Mouse (Mus musculus) CH12.LX (cell line): ENCODE results near the gene Hmgcs1. TPM values are rescaled to one million over a fixed set of nuclear protein-coding genes. Genes with fewer than 3 reads are reported as not detected.

ENCODE experiments used
- DNase-seq: peaks from one replicate; pipeline ENCODE4 v3.0.0-alpha.2; 2013; ENCODE audit errors: extremely low read depth
- H3K27ac ChIP-seq: 2 replicates; pipeline ENCODE4 v1.5.1; 2012; ENCODE audit warnings: low read depth, mild to moderate bottlenecking, control low read depth, moderate library complexity; ENCODE audit not compliant: insufficient read depth
- H3K27me3 ChIP-seq: replicated peaks from 2 replicates; pipeline ENCODE3; 2012; ENCODE audit warnings: inconsistent platforms
- H3K36me3 ChIP-seq, 2 experiments: replicated peaks in 1 of 2; 2 replicates each; pipeline versions ENCODE3 to v1.6.1; 2012; ENCODE audit warnings: inconsistent platforms in 1 of 2, low read length in 1 of 2, mild to moderate bottlenecking in 1 of 2, mixed read lengths in 1 of 2, moderate library complexity in 1 of 2; ENCODE audit not compliant: control insufficient read depth in 1 of 2, insufficient read depth in 1 of 2
- H3K4me1 ChIP-seq, 2 experiments: 2 replicates each; pipeline ENCODE4 v1.6.1; 2012; ENCODE audit warnings: inconsistent platforms in 1 of 2, moderate library complexity in 1 of 2; ENCODE audit not compliant: insufficient read depth in 2 of 2, control insufficient read depth in 1 of 2
- H3K4me2 ChIP-seq: 2 replicates; pipeline ENCODE4 v1.6.1; 2012; ENCODE audit warnings: low read depth, mild to moderate bottlenecking, control low read depth; ENCODE audit not compliant: poor library complexity, insufficient read depth, severe bottlenecking
- H3K4me3 ChIP-seq, 3 experiments: fragments of 150-350 bp in 1 of 3; sonication (generic) in 1 of 3; replicated peaks in 1 of 3; 2 replicates each; pipeline versions ENCODE3 to v1.5.1; 2011 to 2012; ENCODE audit warnings: low read depth in 2 of 3, low read length in 2 of 3, mild to moderate bottlenecking in 2 of 3, moderate library complexity in 2 of 3, control low read depth in 1 of 3, improper control_type of control experiment in 1 of 3, inconsistent platforms in 1 of 3, mixed read lengths in 1 of 3; ENCODE audit not compliant: poor library complexity in 1 of 3
- H3K79me2 ChIP-seq: replicated peaks from 2 replicates; pipeline ENCODE4 v1.6.1; 2012; ENCODE audit warnings: mild to moderate bottlenecking, moderate library complexity; ENCODE audit not compliant: control insufficient read depth, poor library complexity, insufficient read depth, severe bottlenecking; ENCODE audit errors: extremely low read depth
- H3K9ac ChIP-seq: 2 replicates; pipeline ENCODE4 v1.6.1; 2012; ENCODE audit warnings: low read depth, mild to moderate bottlenecking, control low read depth, moderate library complexity; ENCODE audit not compliant: insufficient read depth
- H3K9me3 ChIP-seq: replicated peaks from 2 replicates; pipeline ENCODE3; 2012; ENCODE audit warnings: low read length, inconsistent platforms, mixed read lengths
- CHD1 ChIP-seq: IDR thresholded peaks from 2 replicates; pipeline ENCODE4 v1.6.1; 2012; ENCODE audit warnings: low read depth, low read length, improper control_type of control experiment, inconsistent platforms
- CHD2 ChIP-seq: IDR thresholded peaks from 2 replicates; pipeline ENCODE4 v1.6.1; 2011; ENCODE audit warnings: low read length, improper control_type of control experiment
- CTCF ChIP-seq, 2 experiments: IDR thresholded peaks in 1 of 2; conservative IDR thresholded peaks in 1 of 2; 2 replicates each; pipeline ENCODE4 v1.5.1; 2011 to 2012; ENCODE audit warnings: low read depth in 2 of 2, low read length in 2 of 2, improper control_type of control experiment in 1 of 2, inconsistent platforms in 1 of 2, mild to moderate bottlenecking in 1 of 2, moderate library complexity in 1 of 2
- E2F4 ChIP-seq: IDR thresholded peaks from 2 replicates; pipeline ENCODE4 v1.6.1; 2011; ENCODE audit warnings: low read depth, low read length, improper control_type of control experiment; ENCODE audit not compliant: insufficient replicate concordance
- ELF1 ChIP-seq: IDR thresholded peaks from 2 replicates; pipeline ENCODE4 v1.6.1; 2014; ENCODE audit warnings: low read depth, mild to moderate bottlenecking, inconsistent platforms, low read length, improper control_type of control experiment
- GABPA ChIP-seq: IDR thresholded peaks from 2 replicates; pipeline ENCODE4 v1.6.1; 2012; ENCODE audit warnings: low read depth, low read length, improper control_type of control experiment, inconsistent platforms; ENCODE audit not compliant: insufficient replicate concordance
- HCFC1 ChIP-seq: IDR thresholded peaks from 2 replicates; pipeline ENCODE4 v1.6.1; 2012; ENCODE audit warnings: low read depth, mild to moderate bottlenecking, inconsistent platforms, low read length, improper control_type of control experiment
- JUN ChIP-seq: IDR thresholded peaks from 2 replicates; pipeline ENCODE4 v1.6.1; 2011; ENCODE audit warnings: low read depth, mild to moderate bottlenecking, low read length, improper control_type of control experiment, moderate library complexity; ENCODE audit not compliant: insufficient read depth
- JUND ChIP-seq: conservative IDR thresholded peaks from 2 replicates; pipeline ENCODE4 v1.6.1; 2011; ENCODE audit warnings: low read depth, low read length, improper control_type of control experiment
- MAX ChIP-seq: IDR thresholded peaks from 2 replicates; pipeline ENCODE4 v1.6.1; 2011; ENCODE audit warnings: low read length, improper control_type of control experiment
- MEF2A ChIP-seq: IDR thresholded peaks from 2 replicates; pipeline ENCODE4 v1.6.1; 2014; ENCODE audit warnings: low read depth, mild to moderate bottlenecking, inconsistent platforms, low read length, improper control_type of control experiment, borderline replicate concordance
- MYC ChIP-seq: IDR thresholded peaks from 2 replicates; pipeline ENCODE4 v1.6.1; 2011; ENCODE audit warnings: low read depth, mild to moderate bottlenecking, improper control_type of control experiment, low read length
- NELFE ChIP-seq: IDR thresholded peaks from 2 replicates; pipeline ENCODE4 v1.6.1; 2011; ENCODE audit warnings: low read depth, low read length, improper control_type of control experiment
- POLR2A ChIP-seq: IDR thresholded peaks from 2 replicates; pipeline ENCODE4 v1.6.1; 2011; ENCODE audit warnings: low read depth, mild to moderate bottlenecking, improper control_type of control experiment, low read length
- RCOR1 ChIP-seq: conservative IDR thresholded peaks from 2 replicates; pipeline ENCODE4 v1.6.1; 2012; ENCODE audit warnings: low read depth, mild to moderate bottlenecking, inconsistent platforms, low read length, improper control_type of control experiment
- TCF12 ChIP-seq: IDR thresholded peaks from 2 replicates; pipeline ENCODE4 v1.6.1; 2014; ENCODE audit warnings: low read depth, mild to moderate bottlenecking, inconsistent platforms, low read length, improper control_type of control experiment
- UBTF ChIP-seq: IDR thresholded peaks from 2 replicates; pipeline ENCODE4 v1.6.1; 2012; ENCODE audit warnings: low read depth, mild to moderate bottlenecking, inconsistent platforms, low read length, improper control_type of control experiment, moderate library complexity
- ZNF384 ChIP-seq: IDR thresholded peaks from 2 replicates; pipeline ENCODE4 v1.6.1; 2012; ENCODE audit warnings: low read depth, low read length, improper control_type of control experiment, inconsistent platforms
- dilution Hi-C: fragments of 300-500 bp; cut with MboI; formaldehyde crosslinking; loops from 2 replicates; pipeline ENCODE4 v1.14.3; 2020; ENCODE audit warnings: low sequenced_read_pairs; ENCODE audit not compliant: extremely low pct_unique_long_range_greater_than_20kb, extremely low pct_ligation_motif_present
- in situ Hi-C: fragments of 300-500 bp; cut with MboI; formaldehyde crosslinking; loops from 3 replicates; pipeline ENCODE4 v1.14.3; 2019; ENCODE audit warnings: low sequenced_read_pairs, low pct_ligation_motif_present, low pct_unique_long_range_greater_than_20kb, mixed read lengths
- polyA plus RNA-seq: library from polyadenylated mRNA; unstranded; fragments of >175 nt; gene quantifications from 2 replicates; pipeline ENCODE4 v1.2.1, GENCODE M21; 2012; ENCODE audit warnings: low read depth; ENCODE audit not compliant: insufficient read length
- total RNA-seq, 2 experiments: library from RNA; depleted of rRNA; stranded (reverse); fragments of 300-350 nt in 1 of 2; fragments of >200 nt in 1 of 2; gene quantifications; 2 replicates each; pipeline ENCODE4 v1.2.3; 2012 to 2014

Hmgcs1 gene
- total and polyA plus RNA-seq, 3 experiments = 57.6 to 225 (median 119) TPM

GRCm38 (mm10) chr13:119654734-119655133, 35.4 kb upstream of the Hmgcs1 start:
- no peak overlapping the region for H3K4me2 ChIP-seq
- H3K9ac ChIP-seq = no peak overlapping the region
- dilution Hi-C loops (no loop called here), in situ Hi-C loops (no loop called here)
- DNase-seq = no peak
- H3K27ac ChIP-seq = no peak overlapping the region
- H3K36me3 ChIP-seq = no peaks in the 10 kb centered on the region
- TF ChIP-seq UBTF = no peak
- no peak for TF ChIP-seq RCOR1
- TF ChIP-seq CTCF (conservative IDR thresholded peaks at IDR 0.05 in 1 of 2, IDR thresholded peaks at IDR 0.05 in 1 of 2; ENCODE audit: low read depth in 2 of 2, low read length in 2 of 2) = no peak
- TF ChIP-seq MYC = no peak
- TF ChIP-seq JUN = no peak
- peak; percentile 80; the same call in 1 of the 2 replicates for TF ChIP-seq MEF2A
- TF ChIP-seq JUND = peak; percentile 48; the same call in 1 of the 2 replicates
- no peaks in the 10 kb centered on the region for H3K79me2 ChIP-seq
- H3K4me3 ChIP-seq = no peak overlapping the region
- no peaks in the 10 kb centered on the region for H3K9me3 ChIP-seq
- H3K27me3 ChIP-seq = no peaks in the 10 kb centered on the region
- H3K4me1 ChIP-seq = no peaks in the 10 kb centered on the region

DNA sequence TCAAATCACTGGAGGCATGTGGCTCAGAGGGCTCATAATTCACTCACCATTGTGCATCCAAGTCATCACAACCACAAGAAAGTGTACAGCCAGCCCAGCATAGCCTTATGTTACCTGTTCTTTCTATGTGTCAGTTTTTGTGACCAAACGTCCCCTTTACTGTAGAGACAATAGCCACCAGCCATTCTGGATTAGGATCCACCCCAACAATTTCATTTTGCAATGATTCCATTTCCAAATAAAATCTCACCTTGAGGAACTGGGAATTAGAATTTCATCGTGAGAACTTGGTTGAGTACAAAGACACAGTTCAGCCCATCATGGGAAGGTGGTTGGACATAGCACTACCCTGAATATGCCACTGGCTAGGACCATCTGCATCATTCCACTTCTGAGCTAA, 33.9 kb upstream of the Hmgcs1 start:
- TF ChIP-seq ZNF384 = no peak
- TF ChIP-seq GABPA = no peak
- TF ChIP-seq CHD2 = no peak
- no peak for TF ChIP-seq MYC
- TF ChIP-seq NELFE = no peak
- no peak for TF ChIP-seq POLR2A
- no peak for TF ChIP-seq E2F4
- no peak for TF ChIP-seq MAX
- no peak for TF ChIP-seq HCFC1
- TF ChIP-seq ELF1 = no peak
- no peak for TF ChIP-seq CHD1
- TF ChIP-seq TCF12 = no peak
- in situ Hi-C loops = no loop called here
- no peaks in the 10 kb centered on the region for H3K27me3 ChIP-seq
- H3K79me2 ChIP-seq = no peaks in the 10 kb centered on the region
- H3K27ac ChIP-seq = no peak overlapping the region
- no peaks in the 10 kb centered on the region for H3K36me3 ChIP-seq
- dilution Hi-C loops = no loop called here
- no peak overlapping the region for H3K4me3 ChIP-seq
- H3K4me2 ChIP-seq = no peak overlapping the region
- no peak overlapping the region for H3K9ac ChIP-seq
- no peak for DNase-seq
- H3K9me3 ChIP-seq = no peaks in the 10 kb centered on the region
- no peaks in the 10 kb centered on the region for H3K4me1 ChIP-seq
